Mouse (Mus musculus) heart, postnatal 14 days (tissue): ENCODE data around the gene Taf13. TPM values are rescaled to one million over a fixed set of nuclear protein-coding genes. Genes with fewer than 3 reads are reported as not detected.

ENCODE experiments used
- DNase-seq, 2 experiments: peaks; one replicate each; pipeline ENCODE4 v3.0.0; 2021 to 2022
- intact Hi-C: fragments of 180-260 bp; cut with DNase I; formaldehyde crosslinking; loops from one replicate; pipeline ENCODE4 v1.15.1; 2025
- long read RNA-seq, 2 experiments: library from polyadenylated mRNA; stranded (forward); transcript quantifications; one replicate each; pipeline ENCODE4 v2.0.0; 2021
- total RNA-seq, 2 experiments: library from RNA; stranded (reverse); gene quantifications; 2 replicates each; pipeline ENCODE4 v1.2.3; 2021

The Taf13 gene
- 10 to 100 TPM; 17.3 to 17.8 TPM for total RNA-seq
- long read RNA-seq, experiment 1, transcript Taf13-204 (4 exons, 2,443 nt), result major isoform, 24 of 32 reads
- long read RNA-seq, experiment 1, partial matches to known transcripts, result 1 of 32 reads
- long read RNA-seq, experiment 1, other reads (novel, unspliced or antisense), result 1 of 32 reads
- long read RNA-seq, experiment 2, transcript Taf13-204 (4 exons, 2,443 nt), result major isoform, 13 of 19 reads
- long read RNA-seq, experiment 2, partial matches to known transcripts, result 0 of 19 reads
- long read RNA-seq, experiment 2, other reads (novel, unspliced or antisense), result 2 of 19 reads

- intact Hi-C loops, result loop anchor here (5.0 kb wide), 1 partner anchor 81 kb away; the partner anchor contains the start of gene Clcc1
These were observed at the start of gene Taf13 for GRCm38 (mm10) chr3:108571443-108572294. TSS of gene Taf13 (plus strand) at chr3:108571698.

GRCm38 (mm10) chr3:108523415-108523814, 48.1 kb upstream of the Taf13 start:
- intact Hi-C loops, result no loop called here

More at GRCm38 (mm10) chr3:108571443-108572294, at the start of gene Taf13:
- peak; percentile 95 to 99 for DNase-seq

GRCm38 (mm10) chr3:108528489-108528888, 43.0 kb upstream of the Taf13 start:
- no peak for DNase-seq

More at GRCm38 (mm10) chr3:108523415-108523814, 48.1 kb upstream of the Taf13 start:
- DNase-seq, result no peak

GRCm38 (mm10) chr3:108533114-108533885, 38.2 kb upstream of the Taf13 start:
- intact Hi-C loops, result no loop called here
- DNase-seq, result peak; percentile 28 to 40

More at GRCm38 (mm10) chr3:108528489-108528888, 43.0 kb upstream of the Taf13 start:
- intact Hi-C loops, result no loop called here

- DNase-seq, result no peak
- intact Hi-C loops, result no loop called here
These were observed 37.5 kb upstream of the Taf13 start, which contains the start of gene 1700013F07Rik for GRCm38 (mm10) chr3:108533951-108534350. TSS of gene 1700013F07Rik (plus strand) at chr3:108534150.

GRCm38 (mm10) chr3:108535896-108536516, 35.5 kb upstream of the Taf13 start:
- intact Hi-C loops, result no loop called here
- no peak for DNase-seq

- intact Hi-C loops, result loop anchor here (1.0 kb wide), 1 partner anchor 18 kb away; no protein-coding TSS in a partner anchor
- DNase-seq, result peak; percentile 9 to 22
These were observed 34.8 kb upstream of the Taf13 start, which contains the start of gene 5330417C22Rik for GRCm38 (mm10) chr3:108536517-108537260. TSS of gene 5330417C22Rik (minus strand) at chr3:108536536.

- DNase-seq, result peak; percentile 80 to 88
- intact Hi-C loops, result loop anchor here (1.0 kb wide), 1 partner anchor 17 kb away; no protein-coding TSS in a partner anchor
These were observed 34.2 kb upstream of the Taf13 start for GRCm38 (mm10) chr3:108537303-108537702.

- intact Hi-C loops, result no loop called here
- no peak for DNase-seq
These were observed 29.2 kb upstream of the Taf13 start for GRCm38 (mm10) chr3:108542299-108542698.

GRCm38 (mm10) chr3:108554111-108554561, 17.4 kb upstream of the Taf13 start:
- intact Hi-C loops, result loop anchor here (1.0 to 10.0 kb wide), 2 partner anchors 17 to 269 kb away; partner anchors contain the start of gene Sort1
- no peak for DNase-seq

GRCm38 (mm10) chr3:108554587-108555312, 16.7 kb upstream of the Taf13 start:
- peak; percentile 89 to 94 for DNase-seq
- intact Hi-C loops, result loop anchor here (1.0 to 10.0 kb wide), 2 partner anchors 17 to 270 kb away; partner anchors contain the start of gene Sort1

GRCm38 (mm10) chr3:108557888-108558287, 13.6 kb upstream of the Taf13 start:
- intact Hi-C loops, result loop anchor here (10.0 kb wide), 1 partner anchor 273 kb away; the partner anchor contains the start of gene Sort1
- DNase-seq, result no peak

- DNase-seq, result peak; percentile 95 to 97
- intact Hi-C loops, result loop anchor here (2.0 to 10.0 kb wide), 3 partner anchors 120 to 353 kb away; partner anchors contain the start of gene Prpf38b
These were observed 9.3 kb upstream of the Taf13 start, which contains the start of gene Tmem167b for GRCm38 (mm10) chr3:108562133-108562730. TSS of gene Tmem167b (minus strand) at chr3:108562466.

GRCm38 (mm10) chr3:108562777-108563271, 8.7 kb upstream of the Taf13 start:
- intact Hi-C loops, result loop anchor here (2.0 to 10.0 kb wide), 3 partner anchors 121 to 352 kb away; partner anchors contain the start of gene Prpf38b
- DNase-seq, result peak; percentile 8 to 18

- peak; percentile 79 to 87 for DNase-seq
These were observed 8.2 kb upstream of the Taf13 start for GRCm38 (mm10) chr3:108563309-108563708.

GRCm38 (mm10) chr3:108567990-108568877, 3.3 kb upstream of the Taf13 start:
- intact Hi-C loops, result loop anchor here (10.0 kb wide), 1 partner anchor 347 kb away; the partner anchor contains the start of gene Prpf38b
- no peak for DNase-seq

More at GRCm38 (mm10) chr3:108563309-108563708, 8.2 kb upstream of the Taf13 start:
- intact Hi-C loops, result loop anchor here (2.0 to 10.0 kb wide), 3 partner anchors 121 to 351 kb away; partner anchors contain the start of gene Prpf38b
